Mouse (Mus musculus): Measurements from ENCODE around the gene Ptk6.
"Not testable (repeated sequence)": the region's sequence is repeated elsewhere in the genome, so short reads cannot be mapped to it uniquely, and the experiment has no call there.

The Ptk6 gene

GRCm38 (mm10) chr2:181218881-181219485 is 16.4 kb upstream of the Ptk6 start:
- DNase-seq, result no peak

- no peak for DNase-seq
Measured at GRCm38 (mm10) chr2:181216037-181216436, 13.4 kb upstream of the Ptk6 start.

GRCm38 (mm10) chr2:181213021-181213445 is 10.4 kb upstream of the Ptk6 start, which contains the start of gene Srms:
Gene Srms (minus strand): TSS chr2:181213185.
- no peak for DNase-seq

- DNase-seq, result no peak
Measured at GRCm38 (mm10) chr2:181212389-181213020, 9.9 kb upstream of the Ptk6 start.

GRCm38 (mm10) chr2:181206118-181206517 is 3.5 kb upstream of the Ptk6 start:
- no peak for DNase-seq

GRCm38 (mm10) chr2:181205678-181206077 is 3.1 kb upstream of the Ptk6 start:
- no peak for DNase-seq

- DNase-seq, result no peak
Measured at GRCm38 (mm10) chr2:181202886-181203285, 297 bp upstream of the Ptk6 start.

- DNase-seq, result no peak
Measured at GRCm38 (mm10) chr2:181201606-181202005, 983 bp downstream of the Ptk6 start.

GRCm38 (mm10) chr2:181196628-181197300 is 5.8 kb downstream of the Ptk6 start:
- no peak for DNase-seq

GRCm38 (mm10) chr2:181193044-181193443 is 9.5 kb downstream of the Ptk6 start:
- DNase-seq, result no peak

- no peak for DNase-seq
Measured at GRCm38 (mm10) chr2:181191936-181192335, 10.7 kb downstream of the Ptk6 start.

GRCm38 (mm10) chr2:181191385-181191784 is 11.2 kb downstream of the Ptk6 start:
- DNase-seq, result not testable (repeated sequence)

- no peak for DNase-seq
Measured at GRCm38 (mm10) chr2:181189321-181189720, 13.3 kb downstream of the Ptk6 start.

GRCm38 (mm10) chr2:181188681-181189080 is 13.9 kb downstream of the Ptk6 start:
- no peak for DNase-seq

- peak; percentile 88 for DNase-seq
Measured at GRCm38 (mm10) chr2:181187121-181188000, 15.2 kb downstream of the Ptk6 start, which contains the start of gene Ppdpf. Gene Ppdpf (plus strand): TSS chr2:181187247.

GRCm38 (mm10) chr2:181186635-181187034 is 16.0 kb downstream of the Ptk6 start:
- peak; percentile 94 for DNase-seq

- no peak for DNase-seq
Measured at GRCm38 (mm10) chr2:181180898-181181297, 21.7 kb downstream of the Ptk6 start.

GRCm38 (mm10) chr2:181178471-181178870 is 24.1 kb downstream of the Ptk6 start:
- DNase-seq, result no peak

- DNase-seq, result no peak
Measured at GRCm38 (mm10) chr2:181178015-181178414, 24.6 kb downstream of the Ptk6 start.

GRCm38 (mm10) chr2:181174646-181175045 is 27.9 kb downstream of the Ptk6 start:
- DNase-seq, result no peak

- DNase-seq, result no peak
Measured at GRCm38 (mm10) chr2:181166469-181166868, 36.1 kb downstream of the Ptk6 start.

GRCm38 (mm10) chr2:181160821-181161220 is 41.8 kb downstream of the Ptk6 start:
- DNase-seq, result peak; percentile 59

- DNase-seq, result peak; percentile 79
Measured at GRCm38 (mm10) chr2:181159771-181160170, 42.8 kb downstream of the Ptk6 start.

All from cerebellum, adult 9-10 months (tissue).